Mouse (Mus musculus): ENCODE measurements around the gene Bnip3.
A peak's percentile ranks its signal among the peaks of the same experiment; 100 is the strongest.

The Bnip3 gene

GRCm38 (mm10) chr7:138909277-138910192, at the start of gene Bnip3:
Bnip3 (minus strand) TSS chr7:138909519.
- peak; percentile 87 for DNase-seq

GRCm38 (mm10) chr7:138957106-138957505, 47.8 kb upstream of the Bnip3 start:
- no peak for DNase-seq

GRCm38 (mm10) chr7:138955787-138956186, 46.5 kb upstream of the Bnip3 start:
- DNase-seq: no peak

GRCm38 (mm10) chr7:138948309-138948708, 39.0 kb upstream of the Bnip3 start:
- DNase-seq: no peak

GRCm38 (mm10) chr7:138947741-138948140, 38.4 kb upstream of the Bnip3 start:
- DNase-seq: no peak

- DNase-seq: no peak
Observed at GRCm38 (mm10) chr7:138945668-138946067, 36.3 kb upstream of the Bnip3 start.

GRCm38 (mm10) chr7:138942301-138942700, 33.0 kb upstream of the Bnip3 start:
- no peak for DNase-seq

- no peak for DNase-seq
Observed at GRCm38 (mm10) chr7:138941571-138941970, 32.3 kb upstream of the Bnip3 start.

GRCm38 (mm10) chr7:138940612-138941461, 31.5 kb upstream of the Bnip3 start, which contains the start of gene Jakmip3:
Jakmip3 (plus strand) TSS chr7:138940730.
- peak; percentile 49 for DNase-seq

GRCm38 (mm10) chr7:138940256-138940611, 30.9 kb upstream of the Bnip3 start:
- DNase-seq: peak; percentile 73

- no peak for DNase-seq
Observed at GRCm38 (mm10) chr7:138938991-138939390, 29.7 kb upstream of the Bnip3 start.

- DNase-seq: no peak
Observed at GRCm38 (mm10) chr7:138934523-138934922, 25.2 kb upstream of the Bnip3 start.

- DNase-seq: no peak
Observed at GRCm38 (mm10) chr7:138928456-138928855, 19.1 kb upstream of the Bnip3 start.

GRCm38 (mm10) chr7:138923756-138924425, 14.6 kb upstream of the Bnip3 start:
- no peak for DNase-seq

GRCm38 (mm10) chr7:138921611-138922010, 12.3 kb upstream of the Bnip3 start:
- DNase-seq: no peak

GRCm38 (mm10) chr7:138919156-138919944, 10.0 kb upstream of the Bnip3 start:
- DNase-seq: no peak

- DNase-seq: no peak
Observed at GRCm38 (mm10) chr7:138913616-138914015, 4.3 kb upstream of the Bnip3 start.

GRCm38 (mm10) chr7:138910193-138910562, 859 bp upstream of the Bnip3 start:
- no peak for DNase-seq

GRCm38 (mm10) chr7:138908768-138909276, 497 bp downstream of the Bnip3 start:
- no peak for DNase-seq

- DNase-seq: no peak
Observed at GRCm38 (mm10) chr7:138907976-138908375, 1.3 kb downstream of the Bnip3 start.

- peak; percentile 53 for DNase-seq
Observed at GRCm38 (mm10) chr7:138907043-138907442, 2.3 kb downstream of the Bnip3 start.

- DNase-seq: no peak
Observed at GRCm38 (mm10) chr7:138906441-138906840, 2.9 kb downstream of the Bnip3 start.
